Mouse (Mus musculus) ES-CJ7 (cell line): ENCODE results near the gene Ppp1cc.
"Not testable (repeated sequence)": the region's sequence is repeated elsewhere in the genome, so short reads cannot be mapped to it uniquely, and the experiment has no call there.

Source experiments
- DNase-seq: peaks from one replicate; pipeline ENCODE4 v3.0.0; 2011; ENCODE audit warnings: low read depth, low spot score

Ppp1cc gene

DNA sequence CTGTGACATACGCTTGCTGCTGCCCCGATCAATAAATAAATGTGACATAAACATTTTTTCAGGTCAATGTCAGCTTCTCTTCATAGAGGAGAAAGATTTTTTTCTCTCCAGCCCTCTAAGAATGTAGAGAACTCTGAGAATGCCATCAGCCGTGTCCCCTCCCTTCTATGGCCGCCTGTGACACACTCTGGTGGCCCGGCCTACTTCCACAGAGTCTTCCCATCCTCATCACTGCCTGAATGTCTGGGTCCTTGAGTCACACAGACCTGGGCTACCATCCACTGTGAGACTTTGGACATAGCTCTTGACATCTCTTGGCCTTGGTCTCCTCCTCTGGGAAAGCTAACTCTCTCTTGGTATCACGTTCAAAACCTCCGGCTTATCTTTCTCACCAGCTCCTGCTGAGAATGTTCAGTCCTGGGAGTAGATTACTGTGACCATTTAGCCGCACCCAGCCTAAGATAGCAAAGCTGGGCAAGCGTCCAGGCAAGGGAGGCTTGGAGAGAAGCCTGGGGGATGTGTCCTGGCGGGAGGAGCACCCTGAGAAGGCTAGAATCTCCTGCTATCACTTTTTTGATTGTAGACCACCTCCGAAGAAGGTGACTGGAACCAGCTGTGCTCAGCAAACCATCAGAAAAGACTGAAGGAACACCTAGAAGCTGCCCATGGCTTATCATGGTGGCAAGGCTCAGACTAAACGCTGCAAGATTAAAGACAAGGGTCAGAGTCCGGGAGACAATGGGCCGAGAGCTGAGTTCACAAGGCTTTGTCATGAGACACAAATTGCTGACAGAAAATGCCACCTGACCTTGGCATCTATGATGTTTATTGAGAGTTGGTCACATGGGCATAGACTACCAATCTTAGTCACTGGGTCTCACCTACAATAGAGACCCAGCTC lies 21.3 kb upstream of the Ppp1cc start:
- DNase-seq: no peak

DNA sequence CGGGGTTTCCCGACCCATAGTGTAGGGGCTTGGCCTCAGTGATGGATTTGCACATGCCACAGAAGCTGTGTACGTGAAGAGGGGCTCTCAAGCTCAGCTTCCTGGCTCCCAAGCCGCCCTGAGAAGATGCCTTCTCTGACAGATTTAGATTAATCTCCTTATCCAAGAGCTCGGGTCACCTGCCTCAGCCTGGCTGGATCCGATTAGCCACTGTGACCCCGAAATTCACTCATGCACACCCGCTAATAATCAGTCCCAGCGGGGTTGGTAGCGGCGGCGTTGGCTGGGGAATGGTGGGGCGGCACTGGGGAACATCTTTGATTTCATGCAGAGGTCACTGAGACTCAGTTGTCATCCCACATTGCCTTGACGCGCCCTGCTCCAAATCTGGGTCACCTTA lies 19.2 kb upstream of the Ppp1cc start:
- DNase-seq: no peak

- not testable (repeated sequence) for DNase-seq
Observed at GRCm38 (mm10) chr5:122139771-122140170, 18.3 kb upstream of the Ppp1cc start.

DNA sequence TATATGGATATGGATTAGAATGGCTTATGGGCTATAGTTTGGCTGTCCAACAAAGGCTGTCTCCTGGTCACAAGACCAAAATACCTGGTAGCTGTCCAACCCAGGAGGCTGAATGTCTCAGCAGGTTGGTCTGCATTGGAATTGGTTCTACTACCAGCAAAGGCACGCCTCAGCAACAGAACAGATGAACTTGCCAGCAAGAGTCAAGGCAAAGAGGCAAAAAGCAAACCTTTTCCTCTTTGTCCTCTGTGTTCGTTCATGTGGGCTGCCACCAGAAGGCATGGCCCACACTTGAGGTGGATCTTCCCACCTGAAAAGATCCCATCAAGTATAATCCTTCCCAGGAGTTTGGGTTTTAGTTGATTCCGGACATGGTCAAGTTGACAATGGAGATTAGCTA lies 17.4 kb upstream of the Ppp1cc start, which contains the start of gene Ccdc63:
Gene Ccdc63 (minus strand): TSS at position 101 of the 400 bp plus-strand sequence.
- DNase-seq: no peak

DNA sequence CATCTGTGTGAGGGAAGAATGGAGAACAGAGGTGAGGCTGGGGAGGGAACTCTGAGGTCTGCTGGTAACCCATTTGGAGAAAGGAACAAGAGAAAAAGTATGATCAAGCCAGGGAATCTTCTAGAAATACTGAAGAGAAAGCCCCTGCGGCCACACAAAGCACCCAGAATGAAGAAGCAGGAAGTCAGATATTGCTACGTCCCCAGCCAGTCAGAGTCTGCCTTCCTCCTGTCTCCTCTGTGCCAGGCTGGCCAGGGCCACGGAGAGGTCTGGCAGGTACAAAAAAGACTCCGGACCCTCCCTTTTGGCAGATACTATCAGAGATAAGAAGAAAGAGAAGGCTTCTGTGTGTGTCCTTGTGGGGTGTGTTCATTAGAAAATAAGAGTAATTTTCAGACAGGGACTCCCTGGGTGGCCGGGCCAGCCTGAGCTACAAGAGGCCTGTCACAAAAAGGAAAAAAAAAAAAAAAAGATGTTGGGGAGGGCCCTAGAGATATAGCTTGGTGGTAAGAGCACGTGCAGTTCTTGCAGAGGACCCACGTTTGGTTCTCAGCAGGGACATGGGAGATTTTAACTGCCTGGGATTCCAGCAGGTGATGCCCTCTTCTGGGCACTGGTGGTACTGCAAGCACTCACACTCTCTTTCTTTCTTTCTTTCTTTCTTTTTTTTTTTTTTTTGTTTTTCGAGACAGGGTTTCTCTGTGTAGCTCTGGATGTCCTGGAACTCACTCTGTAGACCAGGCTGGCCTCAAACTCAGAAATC lies 15.7 kb upstream of the Ppp1cc start:
- peak; percentile 78 for DNase-seq

DNA sequence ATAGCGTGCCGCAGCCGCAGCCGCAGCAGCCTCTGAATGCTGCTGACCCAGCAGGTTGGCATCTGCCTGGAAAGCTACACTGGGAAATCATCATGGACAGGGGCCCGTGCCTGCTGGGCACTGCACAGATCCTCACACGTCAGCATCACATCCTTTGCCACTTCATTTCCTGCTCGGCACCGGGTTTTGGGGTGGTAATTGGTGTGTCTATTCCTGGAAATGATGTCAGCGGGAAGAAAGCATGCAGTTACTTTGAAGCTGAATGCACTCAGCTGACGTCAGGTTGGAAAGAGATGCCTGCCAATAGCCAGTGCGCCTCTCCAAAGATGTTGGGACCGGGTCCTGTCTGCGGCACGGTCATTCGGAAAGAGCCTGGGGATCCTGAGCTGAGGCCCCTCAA lies 14.5 kb upstream of the Ppp1cc start:
- no peak for DNase-seq

DNA sequence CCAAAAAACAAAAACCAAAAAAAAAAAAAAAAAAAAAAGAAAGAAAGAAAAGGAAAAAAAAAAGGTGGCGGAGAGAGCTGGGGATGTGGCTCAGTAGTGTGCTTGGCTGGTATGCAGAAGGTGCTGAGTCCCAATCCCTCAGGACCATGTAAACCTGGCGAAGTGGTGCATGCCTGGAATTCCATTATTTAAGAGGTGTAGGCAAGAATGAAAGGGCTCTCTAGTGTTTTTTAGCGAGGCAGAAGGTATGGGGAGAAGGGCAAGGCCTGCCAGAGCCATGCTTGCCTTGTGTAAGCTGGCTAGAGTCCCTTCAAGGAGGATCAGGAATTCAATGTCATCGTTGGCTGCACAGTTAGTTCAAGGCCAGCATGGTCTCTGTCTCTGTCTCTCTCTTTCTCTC lies 13.3 kb upstream of the Ppp1cc start:
- DNase-seq: no peak

- DNase-seq: peak; percentile 88
Observed at GRCm38 (mm10) chr5:122145381-122146055, 12.6 kb upstream of the Ppp1cc start.

- no peak for DNase-seq
Observed at GRCm38 (mm10) chr5:122146056-122146580, 12.0 kb upstream of the Ppp1cc start.

DNA sequence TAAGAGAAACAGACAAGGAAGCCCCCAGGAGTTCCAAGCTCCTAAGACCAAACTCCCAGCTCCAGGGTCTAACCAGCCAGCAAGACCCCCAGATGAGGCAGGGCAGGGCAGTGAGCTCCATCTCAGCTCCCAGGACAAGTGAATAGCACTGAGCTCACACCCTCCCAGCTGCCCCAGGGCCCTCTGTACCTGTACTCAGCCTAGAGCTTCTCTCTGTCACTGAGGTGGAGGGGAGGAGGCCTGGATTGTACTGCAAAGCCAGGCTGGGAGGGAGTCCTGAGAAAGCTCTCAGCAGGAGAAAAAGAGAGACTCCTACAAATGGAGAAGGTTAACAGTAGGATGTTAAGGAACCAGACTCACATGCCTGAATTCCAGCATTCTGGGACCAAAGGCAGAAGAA lies 11.5 kb upstream of the Ppp1cc start:
- peak; percentile 64 for DNase-seq

DNA sequence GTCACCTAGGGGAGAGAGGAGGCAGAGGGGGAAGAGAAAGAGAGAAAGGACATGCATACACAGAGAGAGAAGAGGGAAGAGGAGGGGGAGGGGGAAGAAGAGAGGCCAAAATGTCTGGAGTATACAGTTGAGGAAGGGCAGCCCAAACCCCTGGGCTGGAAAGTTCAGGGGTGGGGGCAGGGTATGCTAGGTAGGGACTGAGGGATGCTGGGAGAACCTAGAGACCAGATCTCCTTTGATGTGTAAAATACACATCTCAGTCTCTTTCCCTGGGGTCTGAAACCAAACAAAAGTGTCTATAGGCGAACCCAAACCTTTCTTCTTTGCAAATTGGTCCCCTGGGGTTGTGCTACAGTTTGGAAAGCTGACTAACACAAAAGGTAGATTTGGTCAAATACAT lies 10.0 kb upstream of the Ppp1cc start:
- DNase-seq: peak; percentile 87

DNA sequence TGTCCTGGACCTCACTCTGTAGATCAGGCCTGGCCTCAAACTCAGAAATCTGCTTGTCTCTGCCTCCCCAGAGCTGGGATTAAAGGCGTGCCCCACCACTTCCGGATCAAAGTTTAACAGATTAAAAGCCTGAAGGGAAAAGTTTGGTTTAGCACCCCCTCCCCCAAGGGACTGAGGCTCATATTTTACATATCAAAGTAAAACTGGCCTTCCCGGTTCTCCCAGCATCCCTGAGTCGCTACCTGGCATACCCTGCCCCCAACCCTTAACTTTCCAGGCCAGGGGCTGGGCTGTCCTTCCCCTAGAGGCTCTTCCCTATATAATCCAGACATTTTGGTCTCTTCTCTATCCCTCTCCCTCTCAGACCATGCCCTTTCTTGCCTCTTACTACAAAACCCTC lies 8.8 kb upstream of the Ppp1cc start:
- DNase-seq: peak; percentile 86

GRCm38 (mm10) chr5:122152508-122152907 lies 5.6 kb upstream of the Ppp1cc start:
- peak; percentile 59 for DNase-seq

DNA sequence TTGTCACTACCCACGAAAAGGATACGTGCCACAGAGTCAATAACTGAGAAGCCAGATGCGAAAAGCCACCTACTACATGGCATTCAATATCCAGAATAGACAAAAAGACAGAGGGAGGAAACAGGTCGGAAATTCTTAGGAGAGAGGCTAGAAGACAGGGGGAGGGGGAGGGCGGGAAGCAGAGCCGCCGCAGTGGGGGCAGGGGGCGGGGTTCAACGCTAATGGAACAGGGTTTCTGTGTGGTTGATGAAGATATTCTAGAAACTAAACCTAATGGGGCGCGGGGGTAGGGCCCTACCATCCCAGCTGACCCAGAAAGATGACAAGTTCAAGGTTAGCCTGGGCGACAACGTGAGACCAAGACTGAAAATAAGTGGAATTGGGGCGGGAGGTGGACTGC lies 4.1 kb upstream of the Ppp1cc start:
- DNase-seq: peak; percentile 47

DNA sequence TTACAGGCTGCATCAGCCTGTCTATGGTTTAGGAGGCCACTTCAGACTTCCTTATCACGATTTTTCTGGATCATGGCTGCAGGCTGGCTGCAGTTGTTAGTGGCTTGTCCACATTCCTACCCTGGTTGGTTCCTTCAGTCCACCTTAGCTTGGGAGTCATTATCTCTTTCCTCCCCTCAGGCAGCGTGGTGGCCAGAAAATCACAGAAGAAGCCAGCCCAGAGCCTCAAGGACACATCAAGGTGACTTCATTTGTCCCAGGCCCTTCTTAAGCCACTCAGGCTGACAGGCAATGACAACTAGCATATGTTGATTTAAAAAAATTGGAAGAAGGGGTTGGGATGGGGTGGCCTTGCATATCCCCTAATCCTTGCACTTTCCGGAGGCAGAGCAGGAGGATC lies 3.3 kb upstream of the Ppp1cc start:
- peak; percentile 50 for DNase-seq

- DNase-seq: no peak
Observed at GRCm38 (mm10) chr5:122155613-122156012, 2.5 kb upstream of the Ppp1cc start.

GRCm38 (mm10) chr5:122156486-122156885 lies 1.6 kb upstream of the Ppp1cc start:
- no peak for DNase-seq

GRCm38 (mm10) chr5:122158557-122159515 lies 758 bp downstream of the Ppp1cc start:
- no peak for DNase-seq

DNA sequence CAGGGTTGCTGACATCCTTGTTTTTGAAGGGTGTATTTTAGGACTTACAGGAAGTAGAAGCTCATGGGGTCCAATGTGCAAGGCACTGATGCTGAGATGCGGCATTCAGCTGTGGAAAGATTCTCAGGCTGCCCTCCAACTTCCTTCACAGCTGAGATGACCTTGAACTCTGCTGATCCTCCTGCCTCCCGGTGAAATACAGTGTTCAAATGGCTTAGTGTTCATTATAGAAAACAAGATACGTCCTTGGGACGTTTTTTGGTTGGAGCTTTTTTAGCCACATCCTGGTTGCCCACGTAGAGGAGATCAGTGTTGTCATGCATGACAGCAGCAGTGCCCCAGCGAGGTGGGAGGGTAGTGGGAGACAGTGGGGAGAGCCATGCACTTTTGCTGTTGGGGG lies 5.1 kb downstream of the Ppp1cc start:
- no peak for DNase-seq

DNA sequence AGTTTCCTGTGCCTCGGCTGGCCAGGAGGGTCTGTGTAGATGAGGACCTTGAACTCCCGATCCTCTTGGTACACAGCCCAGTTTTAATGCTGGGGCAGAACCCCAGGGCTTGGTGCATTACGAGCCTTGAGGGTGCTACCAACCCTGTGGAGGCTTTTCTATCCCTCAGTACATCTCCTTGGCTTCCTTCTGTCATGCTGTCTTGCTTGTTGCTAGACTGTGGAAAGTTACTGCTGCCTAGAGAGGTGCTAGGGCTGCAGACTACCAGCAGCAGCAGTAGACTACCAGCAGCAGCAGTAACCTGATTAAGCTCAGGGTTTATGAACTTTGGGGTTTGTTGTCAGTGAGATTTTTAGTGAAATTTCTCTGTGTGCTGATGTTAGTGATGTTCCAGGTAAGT lies 5.9 kb downstream of the Ppp1cc start:
- DNase-seq: no peak
